Mouse (Mus musculus): Measurements from ENCODE around the gene Psrc1.

GRCm38 (mm10) chr3:108424944-108425623 lies 41.4 kb downstream of the Psrc1 start:
- TF ChIP-seq CTCF (IDR thresholded peaks at IDR 0.05; ENCODE audit: low read depth) (no peak), EP300 (IDR thresholded peaks at IDR 0.05; ENCODE audit: low read depth) (no peak)
